Mouse (Mus musculus): ENCODE measurements around the gene Mdh2.

The Mdh2 gene

GRCm38 (mm10) chr5:135778471-135779445, at the start of gene Mdh2:
Gene Mdh2 (plus strand): TSS chr5:135778480.
- in situ Hi-C loops (cut with MboI, MseI) = loop anchor here (25.0 kb wide), 1 partner anchor 641 kb away; the partner anchor contains the start of gene Tbl2

GRCm38 (mm10) chr5:135729351-135729750, 48.9 kb upstream of the Mdh2 start:
- in situ Hi-C loops (cut with MboI, MseI) = no loop called here

GRCm38 (mm10) chr5:135730278-135730677, 48.0 kb upstream of the Mdh2 start:
- in situ Hi-C loops (cut with MboI, MseI) = no loop called here

- in situ Hi-C loops (cut with MboI, MseI) = no loop called here
Measured at GRCm38 (mm10) chr5:135730916-135731315, 47.4 kb upstream of the Mdh2 start.

GRCm38 (mm10) chr5:135731322-135731721, 47.0 kb upstream of the Mdh2 start:
- in situ Hi-C loops (cut with MboI, MseI) = no loop called here

- in situ Hi-C loops (cut with MboI, MseI) = no loop called here
Measured at GRCm38 (mm10) chr5:135733071-135733470, 45.2 kb upstream of the Mdh2 start.

- in situ Hi-C loops (cut with MboI, MseI) = no loop called here
Measured at GRCm38 (mm10) chr5:135734057-135734680, 44.1 kb upstream of the Mdh2 start.

GRCm38 (mm10) chr5:135735741-135736140, 42.5 kb upstream of the Mdh2 start:
- in situ Hi-C loops (cut with MboI, MseI) = no loop called here

- in situ Hi-C loops (cut with MboI, MseI) = no loop called here
Measured at GRCm38 (mm10) chr5:135736544-135736943, 41.7 kb upstream of the Mdh2 start.

- in situ Hi-C loops (cut with MboI, MseI) = no loop called here
Measured at GRCm38 (mm10) chr5:135737154-135737553, 41.1 kb upstream of the Mdh2 start.

GRCm38 (mm10) chr5:135738266-135738665, 40.0 kb upstream of the Mdh2 start:
- in situ Hi-C loops (cut with MboI, MseI) = no loop called here

GRCm38 (mm10) chr5:135742156-135742555, 36.1 kb upstream of the Mdh2 start:
- in situ Hi-C loops (cut with MboI, MseI) = loop anchor here (10.0 kb wide), 1 partner anchor 933 kb away; no protein-coding TSS in a partner anchor

GRCm38 (mm10) chr5:135742941-135743740, 35.1 kb upstream of the Mdh2 start:
- in situ Hi-C loops (cut with MboI, MseI) = loop anchor here (10.0 kb wide), 1 partner anchor 932 kb away; no protein-coding TSS in a partner anchor

- in situ Hi-C loops (cut with MboI, MseI) = loop anchor here (10.0 kb wide), 1 partner anchor 931 kb away; no protein-coding TSS in a partner anchor
Measured at GRCm38 (mm10) chr5:135743741-135744609, 34.3 kb upstream of the Mdh2 start, which contains the start of gene Tmem120a. Gene Tmem120a (minus strand): TSS chr5:135744448.

- in situ Hi-C loops (cut with MboI, MseI) = loop anchor here (10.0 kb wide), 1 partner anchor 930 kb away; no protein-coding TSS in a partner anchor
Measured at GRCm38 (mm10) chr5:135744742-135745141, 33.5 kb upstream of the Mdh2 start.

GRCm38 (mm10) chr5:135751041-135751440, 27.2 kb upstream of the Mdh2 start:
- in situ Hi-C loops (cut with MboI, MseI) = no loop called here

- in situ Hi-C loops (cut with MboI, MseI) = no loop called here
Measured at GRCm38 (mm10) chr5:135751595-135751994, 26.7 kb upstream of the Mdh2 start.

- in situ Hi-C loops (cut with MboI, MseI) = loop anchor here (5.0 kb wide), 1 partner anchor 145 kb away; no protein-coding TSS in a partner anchor
Measured at GRCm38 (mm10) chr5:135761881-135762280, 16.4 kb upstream of the Mdh2 start.

- in situ Hi-C loops (cut with MboI, MseI) = loop anchor here (5.0 kb wide), 1 partner anchor 146 kb away; no protein-coding TSS in a partner anchor
Measured at GRCm38 (mm10) chr5:135763526-135763925, 14.8 kb upstream of the Mdh2 start.

- in situ Hi-C loops (cut with MboI, MseI) = loop anchor here (5.0 kb wide), 1 partner anchor 148 kb away; no protein-coding TSS in a partner anchor
Measured at GRCm38 (mm10) chr5:135764971-135765370, 13.3 kb upstream of the Mdh2 start.
